Mouse (Mus musculus): ENCODE data around the gene Cpsf4l. TPM values are rescaled to one million over a fixed set of nuclear protein-coding genes. Genes with fewer than 3 reads are reported as not detected.
"Not testable (repeated sequence)": the region's sequence is repeated elsewhere in the genome, so short reads cannot be mapped to it uniquely, and the experiment has no call there.

Gene Cpsf4l
- total RNA-seq, 2 experiments from 2014 or later = not detected

DNA sequence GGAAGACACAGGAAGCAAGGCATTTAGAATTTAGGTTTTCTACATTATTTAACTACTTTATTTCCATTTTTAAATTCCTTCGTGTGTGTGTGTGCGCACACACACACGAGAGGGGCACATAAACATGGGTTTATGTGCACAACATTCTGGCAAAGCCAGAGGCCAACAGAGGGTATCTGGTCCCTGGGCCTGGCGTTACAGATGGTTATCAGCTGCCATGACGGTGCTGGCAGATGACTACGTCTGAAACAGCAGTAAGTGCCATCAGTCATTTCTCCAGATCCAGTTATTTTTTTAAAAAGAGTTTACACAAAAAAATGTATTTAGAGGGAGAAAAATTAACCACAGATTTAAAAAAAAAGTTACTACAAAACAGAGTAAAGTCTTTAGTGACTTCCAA is 43.6 kb downstream of the Cpsf4l start:
- DNase-seq = no peak

GRCm38 (mm10) chr11:113664279-113664678 is 45.5 kb downstream of the Cpsf4l start:
- no peak for DNase-seq

- DNase-seq = no peak
Observed at GRCm38 (mm10) chr11:113661835-113662351, 47.9 kb downstream of the Cpsf4l start.

GRCm38 (mm10) chr11:113660940-113661339 is 48.9 kb downstream of the Cpsf4l start:
- no peak for DNase-seq

GRCm38 (mm10) chr11:113660213-113660612 is 49.6 kb downstream of the Cpsf4l start:
- DNase-seq = not testable (repeated sequence)

GRCm38 (mm10) chr11:113658763-113659162 is 51.1 kb downstream of the Cpsf4l start:
- DNase-seq = no peak

DNA sequence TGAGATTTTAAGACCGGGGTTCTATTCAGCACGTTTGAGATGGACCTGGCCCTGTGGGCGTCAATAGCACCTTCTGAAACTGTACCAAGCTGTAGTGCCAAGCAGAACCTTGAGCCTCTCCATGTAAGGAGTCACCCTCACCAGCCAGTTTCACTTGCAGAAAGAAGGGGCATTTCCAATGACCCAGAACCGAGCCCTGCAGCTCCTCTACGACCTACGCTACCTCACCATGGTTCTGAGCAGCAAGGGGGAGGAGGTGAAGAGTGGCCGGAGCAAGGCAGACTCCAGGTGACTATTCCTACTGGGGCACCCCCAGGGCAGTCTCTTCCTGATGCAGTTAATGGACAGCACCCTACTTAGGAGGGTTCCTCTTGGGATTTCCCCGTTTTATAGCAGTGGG is 51.5 kb downstream of the Cpsf4l start:
- DNase-seq = no peak

DNA sequence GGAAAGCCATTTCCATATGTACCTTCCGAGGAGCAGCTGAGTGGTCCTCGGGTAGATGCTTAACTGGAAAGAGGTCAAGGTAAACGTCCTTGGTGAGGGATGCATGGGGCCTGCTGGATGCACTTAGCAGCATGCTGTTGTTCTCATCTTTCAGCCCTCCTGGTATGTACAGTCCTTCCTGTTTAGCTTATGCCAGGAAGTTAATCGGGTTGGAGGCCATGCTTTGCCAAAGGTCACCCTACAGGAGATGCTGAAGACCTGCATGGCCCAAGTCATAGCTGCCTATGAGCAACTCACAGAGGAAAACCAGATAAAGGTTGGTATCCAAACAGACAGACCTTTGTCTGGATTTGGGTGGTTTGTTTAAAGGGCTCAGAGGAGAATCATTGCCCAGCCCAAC is 52.6 kb downstream of the Cpsf4l start:
- DNase-seq = no peak

DNA sequence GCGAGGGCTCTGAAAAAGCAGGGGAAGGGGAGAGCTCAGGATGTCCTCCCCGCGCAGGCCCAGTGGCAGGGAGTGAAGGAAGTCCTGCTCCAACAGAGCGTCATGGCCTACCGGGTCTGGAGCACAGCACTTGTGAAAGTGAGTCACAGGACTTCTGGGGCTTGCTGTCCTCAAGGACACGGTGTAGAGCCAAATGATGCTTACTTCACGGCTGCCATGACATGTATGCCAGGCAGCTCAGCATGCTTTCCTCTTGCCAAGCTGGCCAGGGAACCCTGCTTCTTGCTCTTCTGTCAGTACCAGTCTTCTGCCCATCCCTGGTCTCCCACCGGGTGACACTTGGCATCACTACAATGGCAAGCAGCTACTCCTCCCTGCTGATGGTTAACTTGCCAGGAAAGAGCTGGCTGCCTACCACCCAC is 53.3 kb downstream of the Cpsf4l start:
- no peak for DNase-seq

GRCm38 (mm10) chr11:113654561-113655270 is 55.1 kb downstream of the Cpsf4l start:
- no peak for DNase-seq

GRCm38 (mm10) chr11:113654105-113654504 is 55.7 kb downstream of the Cpsf4l start:
- no peak for DNase-seq

- no peak for DNase-seq
Observed at GRCm38 (mm10) chr11:113652516-113652915, 57.3 kb downstream of the Cpsf4l start.

- DNase-seq = no peak
Observed at GRCm38 (mm10) chr11:113651907-113652273, 57.9 kb downstream of the Cpsf4l start.

DNA sequence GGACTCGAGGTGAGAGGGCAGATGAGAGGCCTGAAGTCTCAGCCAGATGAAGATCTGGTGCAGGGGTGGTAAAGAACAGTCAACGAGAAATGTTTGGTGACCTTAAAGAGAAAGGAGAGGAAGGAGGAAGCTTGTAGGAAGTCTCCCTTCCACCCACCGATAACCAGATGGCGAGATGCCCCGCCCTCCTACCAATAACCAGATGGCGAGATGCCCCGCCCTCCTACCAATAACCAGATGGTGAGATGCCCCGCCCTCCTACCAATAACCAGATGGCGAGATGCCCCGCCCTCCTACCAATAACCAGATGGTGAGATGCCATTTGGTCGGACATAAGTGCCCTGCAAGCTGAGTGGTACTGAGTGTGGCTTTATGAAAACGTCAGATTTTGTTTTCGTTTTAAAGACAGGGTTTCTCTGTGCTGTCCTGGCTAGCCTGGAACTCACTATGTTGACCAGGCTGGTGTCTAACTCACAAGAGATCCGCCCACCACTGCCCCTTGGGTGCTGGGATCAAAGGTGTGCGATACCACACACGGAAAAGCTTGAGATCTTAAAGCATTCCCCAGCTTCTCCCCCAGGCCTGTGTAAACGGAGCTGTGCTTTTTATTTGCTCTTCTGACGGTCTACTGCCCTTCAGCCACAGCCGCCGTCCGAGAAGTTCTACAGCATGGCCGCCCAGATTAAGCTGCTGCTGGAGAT is 58.5 kb downstream of the Cpsf4l start:
- no peak for DNase-seq

DNA sequence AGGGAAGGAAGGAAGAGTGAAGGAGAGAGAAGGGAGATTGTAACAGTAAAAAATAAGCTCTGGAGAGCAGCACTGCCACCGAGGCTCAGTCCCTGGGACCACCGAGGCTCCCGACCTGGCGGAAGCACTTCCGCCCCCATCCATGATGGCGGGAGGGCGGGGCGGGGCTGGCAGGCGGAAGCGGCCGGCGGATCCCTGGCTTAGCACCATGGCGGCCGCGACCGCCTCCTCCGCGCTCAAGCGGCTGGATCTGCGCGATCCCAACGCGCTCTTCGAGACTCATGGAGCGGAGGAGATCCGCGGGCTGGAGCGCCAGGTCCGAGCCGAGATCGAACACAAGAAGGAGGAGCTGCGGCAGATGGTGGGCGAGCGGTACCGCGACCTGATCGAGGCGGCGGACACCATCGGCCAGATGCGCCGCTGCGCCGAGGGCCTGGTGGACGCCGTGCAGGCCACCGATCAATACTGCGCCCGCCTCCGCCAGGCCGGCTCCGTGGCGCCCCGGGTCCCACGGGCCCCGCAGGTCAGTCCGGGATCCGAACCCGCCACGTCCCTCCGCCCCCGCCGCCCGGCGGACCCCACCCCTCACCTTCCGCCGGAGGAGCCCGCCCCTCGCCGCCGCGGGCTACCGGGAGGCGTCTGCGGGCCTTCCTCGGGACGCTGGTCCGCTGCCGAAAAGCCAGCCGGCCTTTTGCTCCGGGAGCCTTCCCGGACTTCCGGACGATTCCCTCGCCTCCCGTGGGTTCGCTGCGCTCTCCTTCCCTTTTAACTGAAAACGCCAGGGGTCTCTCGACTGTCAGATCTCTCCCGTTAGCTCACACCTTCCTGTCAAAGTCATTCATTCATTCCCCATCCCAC is 60.2 kb downstream of the Cpsf4l start, which contains the start of gene Slc39a11:
TSS of gene Slc39a11 (minus strand) at position 727 of the 858 bp plus-strand sequence.
- peak; percentile 71 for DNase-seq

DNA sequence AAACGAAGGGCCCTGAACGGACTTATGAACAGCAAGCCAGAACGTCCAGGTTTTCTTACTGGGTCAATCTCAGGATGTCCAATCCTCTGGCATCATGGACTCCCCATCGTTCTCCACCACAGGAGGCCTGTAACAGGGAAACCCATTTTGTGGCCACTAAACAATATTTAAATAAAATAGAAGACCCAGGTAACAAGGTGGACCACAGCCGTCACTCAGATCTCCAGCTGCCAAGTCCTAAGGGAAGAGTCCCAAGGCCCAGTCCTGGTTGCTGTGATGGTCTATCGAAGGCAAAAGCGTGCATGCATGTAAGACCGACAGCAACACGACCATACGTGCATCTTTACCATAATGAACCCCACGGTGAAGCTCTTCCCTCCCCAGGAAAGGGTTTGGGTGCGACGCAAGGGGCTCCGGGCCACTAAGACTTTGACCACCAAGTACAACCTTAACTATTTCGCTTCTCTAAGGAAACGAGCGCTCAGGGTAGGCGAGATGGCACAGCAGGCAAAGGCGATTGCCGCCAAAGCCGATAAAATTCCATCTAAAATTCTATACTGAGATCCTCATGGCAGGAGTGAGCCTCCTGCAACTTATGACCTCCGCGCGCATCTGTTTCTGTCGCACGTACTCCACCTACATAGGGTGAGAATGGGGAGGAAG is 61.0 kb downstream of the Cpsf4l start, which contains the start of gene Cog1:
TSS of gene Cog1 (plus strand) at position 480 of the 663 bp plus-strand sequence.
- DNase-seq = no peak

Other genes starting within 250 kb of the Cpsf4l start
- not detected for gene Sstr2, start 90.7 kb downstream of the Cpsf4l start, total RNA-seq (2021)
- gene Cog1, start 60.8 kb downstream of the Cpsf4l start, total RNA-seq (2021) = 10 to 100 TPM; 18.6 to 20.2 TPM
- gene Slc39a11, start 59.9 kb downstream of the Cpsf4l start, total RNA-seq (2021) = 1 to 10 TPM; 1.8 to 3.1 TPM
- 10 to 100 TPM; 24.7 to 25.4 TPM for gene Fam104a, start 25.9 kb downstream of the Cpsf4l start, total RNA-seq (2021)
- gene D11Wsu47e, start 25.6 kb downstream of the Cpsf4l start, total RNA-seq (2021) = 1 to 10 TPM; 4.6 TPM
- gene Cdc42ep4, start 41.9 kb upstream of the Cpsf4l start, total RNA-seq (2021) = 1 to 10 TPM; 5.2 to 7.3 TPM

All from gastrocnemius, postnatal 25 days (tissue).